In the genomic region with DNA sequence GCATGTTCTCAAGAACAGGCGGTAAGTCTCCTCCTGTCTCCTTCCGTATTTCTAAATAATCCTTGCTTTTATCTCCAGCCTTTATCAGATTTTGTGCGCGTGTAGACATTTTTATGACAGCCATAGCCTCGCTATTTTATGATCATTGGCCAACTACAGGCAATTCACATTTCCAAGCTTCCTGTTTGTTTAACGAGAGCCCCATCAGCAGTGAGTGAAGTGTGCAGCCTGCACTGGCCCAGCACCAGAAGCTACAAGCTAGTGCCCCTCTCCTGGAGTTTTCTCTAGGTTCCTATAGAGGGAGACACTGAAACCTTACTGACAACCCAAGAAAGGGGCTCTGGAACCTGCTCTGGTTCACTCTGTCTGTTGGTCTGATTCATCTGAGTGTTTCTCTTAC, we compare ENCODE assay signal across 20 mouse cellular contexts. TPM values are rescaled to one million over a fixed set of nuclear protein-coding genes. Genes with fewer than 3 reads are reported as not detected.
DNase-seq lines count a peak whose midpoint lies in the region; ATAC-seq and TF ChIP-seq lines count a peak whose summit lies in the region.
"Had no signal": no experiment of that assay in that cellular context is flagged by ENCODE, and none has a peak within 500 bp of the region (broad histone marks: within the 10 kb centered on the region; RNA-seq: fewer than 3 reads in every experiment).

No protein-coding gene starts in this region.

- H3K4me1 ChIP-seq in lung, embryonic 14.5 days (ENCODE audit: insufficient read depth): no peaks in the 10 kb centered on the region
- H3K4me1 ChIP-seq in MEL (ENCODE audit: control insufficient read depth in 1 of 2, insufficient read depth in 2 of 2, low read length in 2 of 2): no peaks in the 10 kb centered on the region; a peak in 2 of 4 replicates
- no peaks in the 10 kb centered on the region for H3K4me1 ChIP-seq in intestine, postnatal 0 days (replicated peaks; ENCODE audit: control insufficient read depth, insufficient read depth, low read length)
- H3K4me1 ChIP-seq: embryonic facial prominence, embryonic 15.5 days; forebrain, embryonic 10.5 days; limb, embryonic 12.5 days; liver, embryonic 12.5 days; midbrain, embryonic 10.5 days had no signal

- 36% methylated on average over 6 of the region's 6 CpGs for WGBS in lung, embryonic 14.5 days
- 19% methylated on average over 6 of the region's 6 CpGs for WGBS in intestine, postnatal 0 days

- TF ChIP-seq RAD21 in MEL (IDR thresholded peaks at IDR 0.05; ENCODE audit: low read depth, low read length): no peak

- ATAC-seq in lung, embryonic 14.5 days (ENCODE audit: insufficient read depth): peak; percentile 75; the same call in 1 of the 2 replicates
- ATAC-seq in intestine, postnatal 0 days: peak; percentile 57; the same call in 1 of the 2 replicates
- ATAC-seq in erythroid progenitor cell, adult 5-6 weeks (replicated peaks; ENCODE audit: low FRiP score, poor library complexity, severe bottlenecking): no peak
- ATAC-seq: forebrain, postnatal 0 days; liver, embryonic 12.5 days had no signal

- TF ChIP-seq EP300 in MEL (IDR thresholded peaks at IDR 0.05; ENCODE audit: low read depth in 1 of 2, low read length in 2 of 2): no peak

- H3K79me2 ChIP-seq in MEL (ENCODE audit: control insufficient read depth, insufficient read depth, low read length, poor library complexity): no peaks in the 10 kb centered on the region

- H3K4me3 ChIP-seq in lung, embryonic 14.5 days (ENCODE audit: low read depth, low read length): no peak overlapping the region
- no peak overlapping the region for H3K4me3 ChIP-seq in MEL (ENCODE audit: control insufficient read depth in 1 of 2, insufficient read depth in 1 of 2, low read depth in 2 of 2, low read length in 2 of 2)
- no peak overlapping the region for H3K4me3 ChIP-seq in intestine, postnatal 0 days (ENCODE audit: low read depth, low read length)
- H3K4me3 ChIP-seq: embryonic facial prominence, embryonic 15.5 days; forebrain, embryonic 10.5 days; limb, embryonic 12.5 days; liver, embryonic 12.5 days; midbrain, embryonic 10.5 days had no signal

- no peaks in the 10 kb centered on the region for H3K36me3 ChIP-seq in lung, embryonic 14.5 days (ENCODE audit: insufficient read depth)
- peaks cover 0 to 2% of the 10 kb centered on the region in 2 experiments; a peak in 1 of 4 replicates for H3K36me3 ChIP-seq in MEL (ENCODE audit: control insufficient read depth in 1 of 2, insufficient read depth in 2 of 2, low read length in 2 of 2)
- no peaks in the 10 kb centered on the region for H3K36me3 ChIP-seq in intestine, postnatal 0 days (ENCODE audit: control insufficient read depth, insufficient read depth)
- H3K36me3 ChIP-seq: embryonic facial prominence, embryonic 15.5 days; forebrain, embryonic 10.5 days; limb, embryonic 12.5 days; liver, embryonic 12.5 days; midbrain, embryonic 10.5 days had no signal

- no peak overlapping the region for H3K27ac ChIP-seq in lung, embryonic 14.5 days (ENCODE audit: low read depth)
- no peak overlapping the region for H3K27ac ChIP-seq in MEL (ENCODE audit: control insufficient read depth, low read depth, low read length)
- H3K27ac ChIP-seq in intestine, postnatal 0 days (ENCODE audit: low read depth, low read length): no peak overlapping the region
- H3K27ac ChIP-seq: embryonic facial prominence, embryonic 15.5 days; forebrain, embryonic 10.5 days; limb, embryonic 12.5 days; liver, embryonic 12.5 days; macrophage; midbrain, embryonic 10.5 days had no signal

- 0 out of 2 replicates have a peak, but pooled peaks have one; percentile 4 for TF ChIP-seq CTCF in lung, embryonic 14.5 days (IDR thresholded peaks at IDR 0.05; ENCODE audit: low read depth)
- peak in 1 of 3 experiments; percentile 16; a peak in 1 of 6 replicates for TF ChIP-seq CTCF in MEL (IDR thresholded peaks at IDR 0.05 in 2 of 3, conservative IDR thresholded peaks at IDR 0.05 in 1 of 3; ENCODE audit: control insufficient read depth in 1 of 3, insufficient read depth in 1 of 3, low read depth in 2 of 3, low read length in 3 of 3, poor library complexity in 1 of 3, severe bottlenecking in 1 of 3)
- TF ChIP-seq CTCF in intestine, postnatal 0 days (IDR thresholded peaks at IDR 0.05; ENCODE audit: low read depth): no peak

- peak; percentile 55 for DNase-seq in lung, embryonic 14.5 days
- no peak for DNase-seq in lung, adult 18-20 months
- DNase-seq in MEL (ENCODE audit: low read depth, low spot score): peak; percentile 33
- peak; percentile 36 to 61 for DNase-seq in kidney, postnatal 4 days
- DNase-seq in ovary, postnatal 36 days (ENCODE audit: low spot score): no peak
- DNase-seq: B cell, adult 2 months; cerebellum, adult 2 months; cerebellum, postnatal 36 days; forebrain, postnatal 0 days; heart, postnatal 10 days; right cerebral cortex, adult 18-20 months had no signal

- no peak for TF ChIP-seq POLR2A in MEL (IDR thresholded peaks at IDR 0.05; ENCODE audit: control insufficient read depth in 1 of 2, insufficient read depth in 1 of 2, low read depth in 1 of 2, low read length in 2 of 2, poor library complexity in 1 of 2)

- H3K27me3 ChIP-seq in lung, embryonic 14.5 days (ENCODE audit: insufficient read depth, low read length): no peaks in the 10 kb centered on the region
- no peaks in the 10 kb centered on the region for H3K27me3 ChIP-seq in MEL (ENCODE audit: control insufficient read depth in 1 of 2, insufficient read depth in 2 of 2, low read length in 2 of 2)
- peaks cover 27% of the 10 kb centered on the region for H3K27me3 ChIP-seq in intestine, postnatal 0 days (replicated peaks; ENCODE audit: control insufficient read depth, insufficient read depth, low read length)
- H3K27me3 ChIP-seq: embryonic facial prominence, embryonic 15.5 days; limb, embryonic 12.5 days; liver, embryonic 12.5 days had no signal

- H3K9me3 ChIP-seq in lung, embryonic 14.5 days (ENCODE audit: low read depth, low read length): no peaks in the 10 kb centered on the region
- no peaks in the 10 kb centered on the region for H3K9me3 ChIP-seq in MEL (replicated peaks; ENCODE audit: insufficient read depth, low read length)
- H3K9me3 ChIP-seq in intestine, postnatal 0 days (ENCODE audit: control insufficient read depth): no peaks in the 10 kb centered on the region
- H3K9me3 ChIP-seq: embryonic facial prominence, embryonic 15.5 days; forebrain, embryonic 10.5 days; limb, embryonic 12.5 days; liver, embryonic 12.5 days; midbrain, embryonic 10.5 days had no signal

- H3K9ac ChIP-seq in lung, embryonic 14.5 days: no peak overlapping the region
- H3K9ac ChIP-seq in MEL (ENCODE audit: control insufficient read depth, low read depth, low read length, poor library complexity, severe bottlenecking): no peak overlapping the region
- no peak overlapping the region for H3K9ac ChIP-seq in intestine, postnatal 0 days (ENCODE audit: low read depth, low read length)
- H3K9ac ChIP-seq: embryonic facial prominence, embryonic 15.5 days; forebrain, postnatal 0 days; limb, embryonic 12.5 days; liver, embryonic 12.5 days had no signal

- no peak overlapping the region for H3K4me2 ChIP-seq in lung, embryonic 14.5 days
- no peak overlapping the region for H3K4me2 ChIP-seq in intestine, postnatal 0 days (replicated peaks; ENCODE audit: low read depth)
- H3K4me2 ChIP-seq: embryonic facial prominence, embryonic 15.5 days; heart, embryonic 11.5 days; limb, embryonic 12.5 days; liver, embryonic 12.5 days had no signal

TF ChIP-seq in MEL, 35 proteins besides CTCF, POLR2A, EP300 and RAD21:
- TF ChIP-seq NRF1 (IDR thresholded peaks at IDR 0.05; ENCODE audit: insufficient read depth, low read depth, low read length, poor library complexity, severe bottlenecking): no peak
- TF ChIP-seq ETS1 (IDR thresholded peaks at IDR 0.05; ENCODE audit: low read depth, low read length): 0 out of 2 replicates have a peak, but pooled peaks have one; percentile 8

RNA-seq across cellular contexts. Expression of gene Ehd3, which starts 7.1 kb away (rescaled TPM):
- 12.0 and 13.4 TPM in 2 replicates for polyA plus RNA-seq in lung, embryonic 14.5 days (2014; fragmentation: Nextera tagmentation; extraction: Ambion mirVana)
- 29.1 and 38.7 TPM in 2 replicates for total RNA-seq in MEL (2012; rRNA removed)
- polyA plus RNA-seq in MEL (2012; ENCODE audit: insufficient read depth in 1 of 2, insufficient read length in 2 of 2, low read depth in 1 of 2, low replicate concordance in 2 of 2, missing spikeins in 1 of 2): 10 to 100 TPM in 1 of 2 experiments, not detected in 1; 62.9 TPM
- 5.0 and 5.3 TPM in 2 replicates for polyA plus RNA-seq in intestine, postnatal 0 days (2015; fragmentation: Nextera tagmentation; extraction: Ambion mirVana)
- total RNA-seq in erythroid progenitor cell, adult 5-6 weeks (2015; ENCODE audit: low replicate concordance): 1.4 TPM in 1 of 2 replicates, not detected in the other
- total RNA-seq in erythroid progenitor cell, adult 5-6 weeks (2017; ENCODE audit: low replicate concordance): 0.77 and 1.3 TPM in 2 replicates

Comparison
In these comparisons a context has a peak if more than half of its experiments do, and no peak if none do; other contexts are left out.
1. DNase-seq: peak in lung, embryonic 14.5 days (single experiment), MEL (single experiment) and kidney, postnatal 4 days (2 of 2); none in lung, adult 18-20 months (0 of 2) and ovary, postnatal 36 days (single experiment).